Mouse (Mus musculus): ENCODE results near the gene Zbtb11.

DNA sequence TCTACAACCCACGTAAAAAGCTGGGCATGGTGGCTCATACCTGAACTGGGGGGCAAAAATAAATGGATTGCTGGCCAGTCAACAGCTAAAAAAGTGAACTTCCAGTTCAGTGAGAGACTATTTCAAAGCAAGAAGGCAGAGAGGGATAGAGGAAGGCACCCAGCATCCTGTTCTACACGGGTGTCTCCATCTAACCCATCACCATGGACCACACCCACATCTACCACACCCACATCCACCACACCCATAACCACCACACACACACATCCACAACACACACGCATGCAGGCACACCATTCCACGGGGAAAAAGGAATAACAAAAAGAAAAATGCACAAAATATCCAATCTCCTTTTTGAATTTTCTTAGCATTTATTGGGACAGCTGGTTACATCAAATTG is 49.7 kb upstream of the Zbtb11 start:
- TF ChIP-seq CTCF (IDR thresholded peaks at IDR 0.05; ENCODE audit: insufficient read depth, low read depth, low read length) (no peak), POLR2A (IDR thresholded peaks at IDR 0.05; ENCODE audit: insufficient read depth, low read depth, low read length) (no peak)

Data from olfactory bulb, adult 2 months (tissue).